Mouse (Mus musculus) forebrain, embryonic 15.5 days (tissue): ENCODE results near the gene Arhgef18. TPM values are rescaled to one million over a fixed set of nuclear protein-coding genes. Genes with fewer than 3 reads are reported as not detected.

Experiments
- ATAC-seq: fragments of 200-750 bp; cut with Nextera tagmentation; replicated peaks from 2 replicates; pipeline ENCODE4 v1.8.0; 2017; ENCODE audit warnings: mild to moderate bottlenecking, moderate TSS enrichment, moderate library complexity
- H3K27ac ChIP-seq: fragments of 300-500 bp; sonication (generic); replicated peaks from 2 replicates; pipeline ENCODE4 v1.5.1; 2015; ENCODE audit warnings: mild to moderate bottlenecking, inconsistent platforms
- H3K27me3 ChIP-seq: fragments of 300-500 bp; sonication (generic); 2 replicates; pipeline ENCODE4 v1.6.1; 2015; ENCODE audit warnings: inconsistent platforms
- H3K36me3 ChIP-seq: fragments of 300-500 bp; sonication (generic); 2 replicates; pipeline ENCODE4 v1.6.1; 2015; ENCODE audit warnings: mild to moderate bottlenecking, inconsistent platforms
- H3K4me1 ChIP-seq: fragments of 300-500 bp; sonication (generic); 2 replicates; pipeline ENCODE4 v1.6.1; 2015; ENCODE audit warnings: inconsistent platforms
- H3K4me2 ChIP-seq: fragments of 300-500 bp; sonication (generic); replicated peaks from 2 replicates; pipeline ENCODE4 v1.6.1; 2015; ENCODE audit warnings: mild to moderate bottlenecking, inconsistent platforms
- H3K4me3 ChIP-seq: fragments of 300-500 bp; sonication (generic); 2 replicates; pipeline ENCODE4 v1.5.1; 2015; ENCODE audit warnings: mild to moderate bottlenecking, inconsistent platforms
- H3K9ac ChIP-seq: fragments of 300-500 bp; sonication (generic); replicated peaks from 2 replicates; pipeline ENCODE4 v1.6.1; 2015; ENCODE audit warnings: mild to moderate bottlenecking, inconsistent platforms
- H3K9me3 ChIP-seq: fragments of 300-500 bp; sonication (generic); 2 replicates; pipeline ENCODE4 v1.6.1; 2016; ENCODE audit warnings: inconsistent platforms
- WGBS: fragments of 180-500 bp; shearing (Covaris S2); methylation state at CpG from one replicate; pipeline ENCODE4 v1.1.7; 2015; ENCODE audit warnings: mixed read lengths; 5-methylcytosine and 5-hydroxymethylcytosine counted together
- polyA plus RNA-seq: library from polyadenylated mRNA; unstranded; fragments of >200 nt; fragmentation: Nextera tagmentation; extraction: Ambion mirVana; gene quantifications from 2 replicates; pipeline ENCODE4 v1.2.1, GENCODE M21; 2015

The Arhgef18 gene
- polyA plus RNA-seq, 1 experiment from 2014 or later, result 12.7 TPM

DNA sequence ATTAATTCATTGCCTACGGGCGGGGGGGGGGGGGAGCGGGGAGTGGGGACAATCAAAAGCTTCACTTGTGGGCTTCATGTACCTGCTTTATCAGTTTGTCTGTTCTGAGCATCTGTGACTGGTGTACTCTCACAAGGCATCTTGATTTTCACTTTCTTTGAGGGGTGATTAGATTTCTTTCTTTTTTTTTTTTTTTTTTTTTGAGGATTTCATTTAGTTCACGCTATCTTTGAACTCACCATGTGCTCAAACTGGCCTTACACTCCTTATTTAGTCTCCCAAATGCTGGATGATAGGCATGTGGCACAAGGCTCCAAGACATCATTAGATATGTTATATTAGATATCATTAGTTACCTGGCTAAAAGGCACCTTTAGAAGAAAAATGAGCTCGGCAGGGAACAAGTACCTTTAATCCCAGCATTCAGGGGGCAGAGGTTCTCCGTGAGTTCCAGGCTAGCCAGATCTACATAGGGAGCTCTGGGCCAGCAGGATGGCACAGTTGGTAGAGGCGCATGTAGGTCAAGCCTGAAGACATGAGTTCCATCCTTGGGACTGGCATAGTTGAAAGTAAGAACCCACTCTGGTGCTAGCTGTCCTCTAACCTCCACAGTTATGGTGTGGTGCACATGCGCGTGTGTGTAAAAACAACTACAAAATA is 75.2 kb downstream of the Arhgef18 start:
- H3K4me1 ChIP-seq, result 0 out of 2 replicates have a peak, but pooled peaks cover 3% of the 10 kb centered on the region
- H3K27ac ChIP-seq, result peak overlapping the region; percentile 61
- H3K4me2 ChIP-seq, result peak overlapping the region; percentile 58
- no peaks in the 10 kb centered on the region for H3K27me3 ChIP-seq
- peak overlapping the region; percentile 44 for H3K4me3 ChIP-seq
- H3K36me3 ChIP-seq, result no peaks in the 10 kb centered on the region
- H3K9me3 ChIP-seq, result no peaks in the 10 kb centered on the region
- 49% methylated on average over 9 of the region's 9 CpGs for WGBS
- peak overlapping the region; percentile 42 for H3K9ac ChIP-seq
- ATAC-seq, result peak; percentile 14

DNA sequence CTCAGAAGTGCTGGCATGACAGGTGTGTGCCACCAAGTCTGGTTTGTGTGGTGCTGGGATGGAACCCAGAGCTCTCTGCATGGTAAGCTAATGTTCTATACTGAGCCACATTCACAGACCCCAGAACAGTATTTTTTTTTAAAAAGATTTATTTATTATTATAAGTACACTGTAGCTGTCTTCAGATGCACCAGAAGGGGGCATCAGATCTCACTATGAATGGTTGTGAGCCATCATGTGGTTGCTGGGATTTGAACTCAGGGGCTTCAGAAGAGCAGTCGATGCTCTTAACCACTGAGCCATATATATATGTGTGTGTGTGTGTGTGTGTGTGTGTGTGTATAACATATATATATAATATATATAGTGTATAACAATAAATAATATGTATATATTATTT is 76.0 kb downstream of the Arhgef18 start:
- Histone ChIP-seq H3K27ac (no peak overlapping the region), H3K9me3 (no peaks in the 10 kb centered on the region), H3K4me1 (0 out of 2 replicates have a peak, but pooled peaks cover 3% of the 10 kb centered on the region), H3K27me3 (no peaks in the 10 kb centered on the region), H3K36me3 (no peaks in the 10 kb centered on the region), H3K4me3 (no peak overlapping the region), H3K4me2 (no peak overlapping the region), H3K9ac (no peak overlapping the region)
- 90% methylated on average over 1 of the region's 1 CpGs for WGBS
- no peak for ATAC-seq

DNA sequence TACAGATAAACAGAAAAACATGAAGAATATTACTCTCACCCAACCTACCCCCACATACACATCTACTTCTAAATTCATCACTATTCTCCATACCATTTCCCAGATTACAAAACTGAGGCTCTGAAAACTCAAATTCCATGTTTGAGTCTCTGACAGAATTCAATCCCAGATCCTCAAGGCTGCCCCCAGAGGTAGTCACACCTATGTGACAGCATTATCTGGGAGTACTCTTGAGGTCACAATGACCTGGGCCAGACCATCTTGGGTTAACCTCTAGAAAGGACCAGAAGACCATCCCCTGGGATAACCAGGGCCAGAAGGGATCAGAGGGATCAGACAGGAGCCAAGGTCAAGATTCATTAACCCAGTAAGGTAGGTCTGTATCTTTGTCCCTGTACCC is 77.8 kb downstream of the Arhgef18 start, which contains the start of gene Tex45:
Tex45 (plus strand) TSS at position 301 of the 400 bp plus-strand sequence.
- Histone ChIP-seq H3K4me3 (no peak within 1 kb of the TSS), H3K9ac (no peak within 1 kb of the TSS), H3K36me3 (no peaks in the 10 kb centered on the region), H3K4me1 (0 out of 2 replicates have a peak, but pooled peaks cover 3% of the 10 kb centered on the region), H3K27me3 (no peaks in the 10 kb centered on the region), H3K9me3 (no peaks in the 10 kb centered on the region), H3K27ac (no peak within 1 kb of the TSS), H3K4me2 (no peak within 1 kb of the TSS)
- no peak for ATAC-seq

DNA sequence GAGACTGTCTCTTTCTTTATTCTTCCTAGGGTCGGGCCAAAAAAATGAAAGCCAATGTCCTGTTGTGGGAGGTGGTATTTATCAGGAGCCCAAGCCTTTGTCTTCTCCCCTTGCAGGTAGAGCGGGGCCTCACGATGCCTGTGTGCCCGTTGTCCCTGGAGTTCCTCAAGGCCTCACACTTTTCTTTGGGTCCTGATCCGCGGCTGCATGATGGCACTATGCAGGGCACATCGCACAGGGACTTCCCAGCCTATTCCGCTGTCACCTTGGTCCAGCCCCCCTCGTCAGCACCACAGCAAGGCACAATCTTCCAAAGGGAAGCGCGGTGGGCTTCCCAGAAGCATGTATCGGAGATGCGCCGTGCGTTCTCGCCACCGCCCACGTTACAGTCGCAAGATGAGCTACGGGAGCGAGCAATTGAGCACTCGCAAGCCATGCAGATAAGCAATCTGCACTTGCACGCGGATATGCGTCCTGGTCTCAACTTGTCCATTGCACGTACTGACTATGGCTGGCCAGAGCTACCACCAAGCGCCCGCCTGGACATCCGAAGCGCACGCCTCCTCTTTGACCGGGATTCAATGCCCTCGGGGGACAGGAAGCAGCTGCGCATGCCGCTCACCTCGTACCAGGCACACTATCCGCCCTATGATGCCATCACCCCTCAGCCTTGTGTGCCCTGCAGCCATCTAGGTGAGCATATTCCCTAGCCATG is 83.1 kb downstream of the Arhgef18 start:
- Histone ChIP-seq H3K4me3 (peak overlapping the region; percentile 30), H3K4me2 (peak overlapping the region; percentile 41)

DNA sequence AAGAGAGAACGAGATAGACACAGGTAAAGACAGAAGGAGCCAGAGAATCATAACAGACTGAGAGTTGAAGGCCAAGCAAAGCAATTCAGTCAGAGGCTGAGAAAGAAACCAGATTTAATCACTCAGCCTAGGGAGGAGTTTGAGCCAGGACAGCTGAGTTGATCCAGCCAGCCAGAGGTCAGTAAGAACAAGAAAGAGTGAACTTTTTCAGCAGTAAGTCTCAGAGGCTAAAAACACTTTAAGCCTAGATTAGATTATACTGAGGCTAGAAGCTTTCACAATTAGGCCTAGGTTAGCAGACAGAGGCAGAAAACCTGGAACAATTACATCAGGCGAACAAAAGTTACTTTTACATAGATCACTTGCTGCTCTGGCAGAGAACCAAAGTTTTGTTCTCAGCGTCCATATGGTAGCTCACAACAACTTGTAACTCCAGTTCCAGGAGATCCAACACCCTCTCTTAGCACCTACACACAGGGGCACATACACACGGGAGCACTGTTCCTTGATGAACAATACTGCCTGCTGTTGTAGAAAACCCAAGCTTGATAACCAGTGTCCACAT is 87.5 kb downstream of the Arhgef18 start:
- H3K27ac ChIP-seq, result no peak overlapping the region
- ATAC-seq, result no peak
- H3K4me2 ChIP-seq, result no peak overlapping the region
- no peak overlapping the region for H3K4me3 ChIP-seq
- H3K36me3 ChIP-seq, result no peaks in the 10 kb centered on the region
- no peaks in the 10 kb centered on the region for H3K9me3 ChIP-seq
- H3K4me1 ChIP-seq, result peaks cover 6% of the 10 kb centered on the region; the same call in 1 of the 2 replicates
- no peaks in the 10 kb centered on the region for H3K27me3 ChIP-seq
- 74% methylated on average over 4 of the region's 4 CpGs for WGBS
- H3K9ac ChIP-seq, result no peak overlapping the region

More for the DNA sequence above, 83.1 kb downstream of the Arhgef18 start:
- no peaks in the 10 kb centered on the region for H3K27me3 ChIP-seq
- peaks cover 6% of the 10 kb centered on the region; the same call in 1 of the 2 replicates for H3K4me1 ChIP-seq
- no peak overlapping the region for H3K27ac ChIP-seq
- peak; percentile 41; the same call in 1 of the 2 replicates for ATAC-seq
- no peaks in the 10 kb centered on the region for H3K36me3 ChIP-seq
- H3K9me3 ChIP-seq, result no peaks in the 10 kb centered on the region
- WGBS, result 30% methylated on average over 37 of the region's 37 CpGs
- H3K9ac ChIP-seq, result peak overlapping the region; percentile 35

DNA sequence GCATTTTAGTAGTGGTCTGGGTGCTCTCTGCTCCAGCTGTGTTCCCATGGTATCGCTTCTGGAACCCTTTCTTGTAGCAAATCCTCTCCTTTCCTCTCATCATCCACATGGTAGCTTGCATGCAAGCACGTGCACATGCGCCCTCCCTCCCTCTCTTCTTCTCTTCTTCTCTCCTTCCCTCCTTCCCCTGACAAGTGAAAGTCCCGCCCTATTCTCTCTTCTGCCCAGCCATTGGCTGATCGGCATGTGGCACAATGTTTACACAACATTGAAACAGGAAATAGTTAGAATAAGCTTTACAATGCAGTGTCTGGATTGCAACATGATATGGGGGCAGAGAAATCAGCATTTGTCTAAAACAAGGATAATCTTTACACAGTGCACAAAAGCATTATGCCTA is 88.8 kb downstream of the Arhgef18 start:
- no peak overlapping the region for H3K27ac ChIP-seq
- H3K9me3 ChIP-seq, result no peaks in the 10 kb centered on the region
- WGBS, result 68% methylated on average over 5 of the region's 5 CpGs
- H3K27me3 ChIP-seq, result no peaks in the 10 kb centered on the region
- no peak overlapping the region for H3K9ac ChIP-seq
- no peaks in the 10 kb centered on the region for H3K36me3 ChIP-seq
- no peaks in the 10 kb centered on the region for H3K4me1 ChIP-seq
- H3K4me3 ChIP-seq, result no peak overlapping the region
- no peak for ATAC-seq
- no peak overlapping the region for H3K4me2 ChIP-seq

DNA sequence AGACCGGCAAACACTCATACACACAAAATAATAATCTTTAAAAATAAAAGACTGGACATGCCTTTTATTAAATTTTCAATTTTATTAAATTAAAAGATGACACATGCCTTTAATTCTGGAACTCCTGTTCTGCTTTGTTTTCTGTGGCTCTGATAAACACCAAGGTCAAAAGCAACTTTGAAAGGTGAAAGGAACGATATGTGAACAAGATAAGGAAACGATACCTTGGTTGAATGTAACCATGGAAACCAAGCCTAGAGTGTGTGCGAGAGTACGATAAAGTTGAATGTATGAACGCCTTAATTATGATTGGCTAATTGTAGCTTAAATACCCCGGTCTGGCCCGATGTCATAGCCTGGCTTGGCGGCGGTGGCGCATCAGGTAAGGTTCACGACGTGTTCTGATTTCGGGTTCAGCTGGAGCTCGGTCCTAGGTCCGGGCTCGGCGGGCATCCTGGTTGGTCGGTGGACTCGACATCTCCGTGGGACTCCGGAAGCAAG is 89.5 kb downstream of the Arhgef18 start:
- Histone ChIP-seq H3K36me3 (no peaks in the 10 kb centered on the region), H3K4me1 (no peaks in the 10 kb centered on the region), H3K4me3 (no peak overlapping the region), H3K9me3 (no peaks in the 10 kb centered on the region), H3K9ac (no peak overlapping the region), H3K27ac (no peak overlapping the region), H3K4me2 (no peak overlapping the region), H3K27me3 (no peaks in the 10 kb centered on the region)
- WGBS, result 90% methylated on average over 22 of the region's 22 CpGs
- no peak for ATAC-seq

DNA sequence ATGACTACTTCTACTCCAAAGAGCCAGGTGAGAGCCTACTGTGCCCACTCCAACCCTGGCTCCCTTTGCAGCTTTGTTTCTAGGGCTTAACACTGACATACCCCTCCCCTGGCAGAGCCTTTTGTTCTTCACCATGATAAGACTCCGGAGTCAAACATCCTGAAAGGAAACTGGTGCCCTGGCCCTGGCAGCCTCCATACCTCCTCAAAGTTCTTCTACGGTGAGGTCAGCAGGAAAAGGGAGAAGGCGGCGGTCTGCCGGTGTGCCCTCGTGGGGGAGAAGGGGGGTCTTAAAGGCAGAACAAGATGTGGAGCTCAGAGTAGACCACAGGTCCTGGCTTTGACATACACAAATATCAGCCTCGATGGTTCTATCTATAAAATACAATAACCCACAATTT is 90.7 kb downstream of the Arhgef18 start:
- H3K27me3 ChIP-seq, result no peaks in the 10 kb centered on the region
- H3K4me2 ChIP-seq, result no peak overlapping the region
- H3K9ac ChIP-seq, result no peak overlapping the region
- ATAC-seq, result no peak
- H3K9me3 ChIP-seq, result no peaks in the 10 kb centered on the region
- H3K27ac ChIP-seq, result no peak overlapping the region
- WGBS, result 88% methylated on average over 7 of the region's 7 CpGs
- H3K4me1 ChIP-seq, result no peaks in the 10 kb centered on the region
- no peaks in the 10 kb centered on the region for H3K36me3 ChIP-seq
- no peak overlapping the region for H3K4me3 ChIP-seq

DNA sequence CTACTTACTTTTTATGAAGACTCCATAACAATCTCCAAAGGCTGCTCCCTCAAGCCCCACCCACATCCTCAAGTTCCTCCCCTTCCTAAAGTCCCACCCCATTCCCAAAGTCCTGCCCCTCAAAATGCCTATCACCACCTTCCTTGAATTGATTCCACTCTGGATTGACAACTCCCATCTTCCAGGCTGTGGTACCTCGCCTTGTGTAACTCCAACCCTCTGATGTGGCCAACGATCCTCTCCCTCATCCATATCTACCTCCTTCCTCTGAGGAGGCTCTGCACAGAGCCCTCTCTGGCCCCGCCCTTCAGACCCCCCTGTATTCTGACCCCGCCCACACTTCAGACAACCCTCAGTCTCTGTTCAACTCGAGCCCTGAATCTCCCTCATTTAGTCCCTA is 92.4 kb downstream of the Arhgef18 start:
- ATAC-seq, result no peak
- Histone ChIP-seq H3K27ac (no peak overlapping the region), H3K4me2 (no peak overlapping the region), H3K4me3 (no peak overlapping the region), H3K9me3 (no peaks in the 10 kb centered on the region), H3K27me3 (no peaks in the 10 kb centered on the region), H3K36me3 (no peaks in the 10 kb centered on the region), H3K4me1 (no peaks in the 10 kb centered on the region), H3K9ac (no peak overlapping the region)
- 35% methylated on average over 5 of the region's 5 CpGs for WGBS

DNA sequence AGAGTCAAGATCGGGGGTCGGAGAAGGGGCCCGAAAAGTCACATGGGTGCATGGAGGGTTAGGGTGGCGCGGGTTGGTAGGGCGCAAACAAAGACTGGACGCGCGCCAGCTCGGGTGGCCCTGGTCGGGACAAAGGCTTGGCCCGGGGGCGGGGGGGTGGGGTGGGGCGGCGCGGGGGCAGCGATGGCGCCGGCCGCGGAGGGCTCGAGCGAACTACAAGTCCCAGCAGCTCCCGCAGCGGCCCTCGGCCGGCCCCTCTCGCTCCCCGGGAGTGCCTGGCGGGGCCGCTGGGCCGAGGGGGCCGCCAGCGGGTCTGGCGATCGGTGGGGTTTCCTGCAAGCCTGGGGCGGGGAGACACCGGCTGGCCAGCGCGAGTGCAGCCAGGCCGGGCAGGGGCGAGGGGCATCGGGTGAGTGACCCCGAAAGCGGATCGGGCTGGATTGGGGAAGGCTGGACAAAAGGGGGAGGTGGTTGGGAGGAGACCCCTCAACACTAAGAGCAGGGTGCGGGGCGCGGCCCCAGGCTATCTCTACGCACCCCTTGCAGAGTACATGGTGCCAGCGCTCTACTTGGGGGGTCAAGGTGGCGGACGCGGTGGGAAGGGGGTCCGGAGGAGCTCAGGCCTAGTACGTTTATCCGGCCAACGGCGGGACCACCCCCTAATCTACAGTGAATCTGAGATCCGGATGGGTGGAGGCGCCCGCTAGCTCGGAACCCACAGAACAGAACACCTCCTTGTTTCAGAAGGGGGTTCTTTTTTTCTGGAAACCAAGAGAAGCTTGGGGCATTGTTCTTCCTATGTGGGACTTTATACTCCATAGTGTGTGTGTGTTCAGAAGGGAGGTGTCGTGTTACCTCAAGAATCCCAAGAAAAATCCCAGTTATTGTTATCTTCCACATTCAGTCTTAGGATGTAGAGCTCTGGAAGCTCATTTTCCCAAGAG is 100.4 kb downstream of the Arhgef18 start, which contains the start of gene Zfp358:
Zfp358 (plus strand) TSS at position 238 of the 944 bp plus-strand sequence.
- no peaks in the 10 kb centered on the region for H3K27me3 ChIP-seq
- H3K9me3 ChIP-seq, result no peaks in the 10 kb centered on the region
- H3K9ac ChIP-seq, result peak within 1 kb of the TSS; percentile 99
- H3K4me2 ChIP-seq, result peak within 1 kb of the TSS; percentile 68
- WGBS, result 1% methylated on average over 52 of the region's 64 CpGs
- ATAC-seq, result peak; percentile 92
- peaks cover 24% of the 10 kb centered on the region for H3K4me1 ChIP-seq
- H3K27ac ChIP-seq, result peak within 1 kb of the TSS; percentile 92
- H3K4me3 ChIP-seq, result peak within 1 kb of the TSS; percentile 87
- peaks cover 31% of the 10 kb centered on the region for H3K36me3 ChIP-seq

DNA sequence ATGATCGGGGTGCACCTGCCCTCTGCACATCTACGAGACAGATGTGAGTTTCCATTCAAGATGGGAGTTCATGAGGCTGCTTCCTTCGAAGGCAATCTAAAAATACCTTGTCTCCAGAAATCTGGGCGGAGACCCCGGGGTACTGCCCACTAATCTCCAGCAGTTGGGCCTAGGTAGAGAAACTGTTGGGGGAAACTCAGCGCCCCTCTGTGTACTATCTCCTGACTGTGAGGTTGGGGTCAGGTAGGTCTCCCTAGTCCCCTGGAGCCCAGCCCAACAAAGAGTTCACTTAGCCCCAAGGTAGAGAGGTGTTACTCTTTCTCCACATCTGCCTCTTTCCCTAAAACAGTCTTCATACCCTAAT is 101.0 kb downstream of the Arhgef18 start:
- H3K36me3 ChIP-seq, result peaks cover 31% of the 10 kb centered on the region
- H3K9ac ChIP-seq, result peak overlapping the region; percentile 99
- H3K27me3 ChIP-seq, result no peaks in the 10 kb centered on the region
- H3K4me2 ChIP-seq, result peak overlapping the region; percentile 68
- peak overlapping the region; percentile 92 for H3K27ac ChIP-seq
- H3K4me1 ChIP-seq, result peaks cover 25% of the 10 kb centered on the region
- ATAC-seq, result peak; percentile 3; the same call in 1 of the 2 replicates
- no peaks in the 10 kb centered on the region for H3K9me3 ChIP-seq
- H3K4me3 ChIP-seq, result peak overlapping the region; percentile 87
- WGBS, result 26% methylated on average over 6 of the region's 6 CpGs
